Mouse (Mus musculus): Measurements from ENCODE around the gene Unkl. TPM values are rescaled to one million over a fixed set of nuclear protein-coding genes. Genes with fewer than 3 reads are reported as not detected.

Unkl gene
- total RNA-seq (2023) = 10 to 100 TPM; 15.9 to 21.7 TPM

GRCm38 (mm10) chr17:25188150-25189031 lies at the start of gene Unkl:
Gene Unkl, plus strand, starts transcription at chr17:25188397.

GRCm38 (mm10) chr17:25162161-25162560 lies 26.0 kb upstream of the Unkl start, which contains the start of gene Ccdc154:
Gene Ccdc154, plus strand, starts transcription at chr17:25162461.

GRCm38 (mm10) chr17:25175411-25175810 lies 12.8 kb upstream of the Unkl start, which contains the start of gene Gm38655:
Gene Gm38655, minus strand, starts transcription at chr17:25175471.

GRCm38 (mm10) chr17:25184129-25184691 lies 4.0 kb upstream of the Unkl start, which contains the start of gene BC003965:
Gene BC003965, plus strand, starts transcription at chr17:25184554.

GRCm38 (mm10) chr17:25239695-25240636 lies 51.8 kb downstream of the Unkl start, which contains the start of the genes Gnptg and Tsr3:
Gene Gnptg, minus strand, starts transcription at chr17:25240124.
Gene Tsr3, plus strand, starts transcription at chr17:25240170.

GRCm38 (mm10) chr17:25256140-25256754 lies 68.0 kb downstream of the Unkl start, which contains the start of gene Baiap3:
Gene Baiap3, minus strand, starts transcription at chr17:25256364.

GRCm38 (mm10) chr17:25274571-25275346 lies 86.6 kb downstream of the Unkl start, which contains the start of gene Ube2i:
Gene Ube2i, minus strand, starts transcription at chr17:25274622.

Other genes starting within 250 kb of the Unkl start
- 10 to 100 TPM; 36.4 to 38.8 TPM for gene Jpt2, start 227.7 kb upstream of the Unkl start, total RNA-seq (2023)
- 10 to 100 TPM; 29.6 to 30.1 TPM for gene Cramp1l, start 172.6 kb upstream of the Unkl start, total RNA-seq (2023)
- 10 to 100 TPM; 13.2 to 21.9 TPM for gene Ift140, start 172.3 kb upstream of the Unkl start, total RNA-seq (2023)
- gene Tmem204, start 104.8 kb upstream of the Unkl start, total RNA-seq (2023) = not detected
- 10 to 100 TPM; 10.4 to 11.8 TPM for gene Telo2, start 72.4 kb upstream of the Unkl start, total RNA-seq (2023)
- gene Ptx4, start 67.6 kb upstream of the Unkl start, total RNA-seq (2023) = not detected
- gene Clcn7, start 55.0 kb upstream of the Unkl start, total RNA-seq (2023) = 10 to 100 TPM; 27.5 to 31.4 TPM
- under 1 TPM in 1 of 2 experiments, not detected in 1; 0.22 TPM for gene Ccdc154, start 25.9 kb upstream of the Unkl start, total RNA-seq (2023)
- gene Gm38655, start 12.9 kb upstream of the Unkl start, total RNA-seq (2023) = not detected
- gene BC003965, start 3.8 kb upstream of the Unkl start, total RNA-seq (2023) = 1 to 10 TPM; 5.6 to 6.3 TPM
- gene Gnptg, start 51.7 kb downstream of the Unkl start, total RNA-seq (2023) = 10 to 100 TPM; 13.4 to 15.4 TPM
- 1 to 10 TPM; 7.6 to 7.7 TPM for gene Tsr3, start 51.8 kb downstream of the Unkl start, total RNA-seq (2023)
- gene Baiap3, start 68.0 kb downstream of the Unkl start, total RNA-seq (2023) = 1 to 10 TPM; 5.4 to 8.2 TPM
- gene Ube2i, start 86.2 kb downstream of the Unkl start, total RNA-seq (2023) = 100 to 1,000 TPM; 193 to 202 TPM
- 100 to 1,000 TPM; 125 to 158 TPM for gene Prss34, start 110.0 kb downstream of the Unkl start, total RNA-seq (2023)
- gene Prss28, start 120.2 kb downstream of the Unkl start, total RNA-seq (2023) = not detected
- gene Prss29, start 130.3 kb downstream of the Unkl start, total RNA-seq (2023) = not detected
- not detected for gene Tpsab1, start 157.2 kb downstream of the Unkl start, total RNA-seq (2023)
- not detected for gene Tpsb2, start 177.9 kb downstream of the Unkl start, total RNA-seq (2023)
- not detected for gene Tpsg1, start 180.9 kb downstream of the Unkl start, total RNA-seq (2023)
- gene Cacna1h, start 245.4 kb downstream of the Unkl start, total RNA-seq (2023) = 1 to 10 TPM in 1 of 2 experiments, under 1 TPM in 1; 0.39 to 1.5 TPM

Measured in neutrophil, adult 83 days (primary cell).